Mouse (Mus musculus) adrenal gland, adult 18-20 months (tissue): ENCODE measurements around the gene Rdh16f2. TPM values are rescaled to one million over a fixed set of nuclear protein-coding genes. Genes with fewer than 3 reads are reported as not detected.
"Not testable (repeated sequence)": the region's sequence is repeated elsewhere in the genome, so short reads cannot be mapped to it uniquely, and the experiment has no call there.

Source experiments
- DNase-seq, 2 experiments: peaks; one replicate each; pipeline ENCODE4 v3.0.0; 2021 to 2022; ENCODE audit warnings: low spot score in 2 of 2
- long read RNA-seq, 2 experiments: library from polyadenylated mRNA; stranded (forward); transcript quantifications; one replicate each; pipeline ENCODE4 v2.0.0; 2021
- total RNA-seq, 2 experiments: library from RNA; stranded (reverse); gene quantifications; 1 replicate in 1 of 2; 2 replicates in 1 of 2; pipeline ENCODE4 v1.2.3; 2021

Gene Rdh16f2
- under 1 TPM in 1 of 2 experiments, not detected in 1; 0.33 TPM for total RNA-seq
- long read RNA-seq, experiment 1, result 0 reads
- long read RNA-seq, experiment 2, result 0 reads

GRCm38 (mm10) chr10:127866232-127866631, at the start of gene Rdh16f2:
Gene Rdh16f2 (plus strand): TSS chr10:127866474.
- DNase-seq, result no peak

GRCm38 (mm10) chr10:127817268-127817910, 48.9 kb upstream of the Rdh16f2 start:
- not testable (repeated sequence) for DNase-seq

- DNase-seq, result not testable (repeated sequence)
These were observed 44.5 kb upstream of the Rdh16f2 start for GRCm38 (mm10) chr10:127821806-127822205.

GRCm38 (mm10) chr10:127825386-127825785, 40.9 kb upstream of the Rdh16f2 start:
- peak in 1 of 2 experiments; percentile 5 for DNase-seq

GRCm38 (mm10) chr10:127829121-127829520, 37.2 kb upstream of the Rdh16f2 start:
- DNase-seq, result no peak

GRCm38 (mm10) chr10:127834186-127834585, 32.1 kb upstream of the Rdh16f2 start:
- DNase-seq, result not testable (repeated sequence)

GRCm38 (mm10) chr10:127835292-127835691, 31.0 kb upstream of the Rdh16f2 start:
- no peak for DNase-seq

GRCm38 (mm10) chr10:127837793-127838192, 28.5 kb upstream of the Rdh16f2 start:
- peak; percentile 15 to 31 for DNase-seq

- no peak for DNase-seq
These were observed 27.7 kb upstream of the Rdh16f2 start for GRCm38 (mm10) chr10:127838539-127838938.

GRCm38 (mm10) chr10:127840776-127841175, 25.5 kb upstream of the Rdh16f2 start:
- no peak for DNase-seq

GRCm38 (mm10) chr10:127845945-127846344, 20.3 kb upstream of the Rdh16f2 start:
- not testable (repeated sequence) for DNase-seq

GRCm38 (mm10) chr10:127848089-127848488, 18.2 kb upstream of the Rdh16f2 start:
- no peak for DNase-seq

GRCm38 (mm10) chr10:127849628-127850027, 16.6 kb upstream of the Rdh16f2 start, which contains the start of gene Rdh19:
Gene Rdh19 (plus strand): TSS chr10:127849928.
- DNase-seq, result no peak

GRCm38 (mm10) chr10:127856376-127856775, 9.9 kb upstream of the Rdh16f2 start:
- no peak for DNase-seq

- DNase-seq, result no peak
These were observed 1.3 kb upstream of the Rdh16f2 start for GRCm38 (mm10) chr10:127864931-127865330.

- peak in 1 of 2 experiments; percentile 15 for DNase-seq
These were observed 6.2 kb downstream of the Rdh16f2 start for GRCm38 (mm10) chr10:127872484-127872883.

- DNase-seq, result no peak
These were observed 11.4 kb downstream of the Rdh16f2 start for GRCm38 (mm10) chr10:127877681-127878080.

- DNase-seq, result no peak
These were observed 12.2 kb downstream of the Rdh16f2 start for GRCm38 (mm10) chr10:127878262-127879057.

GRCm38 (mm10) chr10:127879155-127879688, 12.9 kb downstream of the Rdh16f2 start:
- no peak for DNase-seq

GRCm38 (mm10) chr10:127881041-127881440, 14.8 kb downstream of the Rdh16f2 start:
- no peak for DNase-seq

GRCm38 (mm10) chr10:127886551-127886950, 20.3 kb downstream of the Rdh16f2 start:
- no peak for DNase-seq

GRCm38 (mm10) chr10:127886971-127887370, 20.7 kb downstream of the Rdh16f2 start:
- DNase-seq, result no peak
